In genomic region chr1:170728524-170728923, GRCm38 (mm10) we compare ENCODE assay signal across 11 mouse cellular contexts.
DNase-seq lines count a peak whose midpoint lies in the region; ATAC-seq lines count a peak whose summit lies in the region.
"Had no signal": no experiment of that assay in that cellular context is flagged by ENCODE, and none has a peak within 500 bp of the region (broad histone marks: within the 10 kb centered on the region; RNA-seq: fewer than 3 reads in every experiment).

No protein-coding gene starts in this region.

- no peaks in the 10 kb centered on the region for H3K36me3 ChIP-seq in kidney, embryonic 14.5 days (ENCODE audit: control insufficient read depth, insufficient read depth, low read length)
- no peaks in the 10 kb centered on the region for H3K36me3 ChIP-seq in midbrain, embryonic 14.5 days (ENCODE audit: control insufficient read depth, insufficient read depth, low read length)
- H3K36me3 ChIP-seq in midbrain, embryonic 11.5 days (ENCODE audit: control insufficient read depth, insufficient read depth, low read length) = no peaks in the 10 kb centered on the region
- H3K36me3 ChIP-seq in limb, embryonic 15.5 days = no peaks in the 10 kb centered on the region

- no peaks in the 10 kb centered on the region for H3K4me1 ChIP-seq in kidney, embryonic 14.5 days (ENCODE audit: control insufficient read depth, insufficient read depth, low read length)
- H3K4me1 ChIP-seq in midbrain, embryonic 14.5 days (ENCODE audit: control insufficient read depth, insufficient read depth, low read length) = no peaks in the 10 kb centered on the region
- H3K4me1 ChIP-seq in midbrain, embryonic 11.5 days (ENCODE audit: control insufficient read depth, insufficient read depth, low read length) = no peaks in the 10 kb centered on the region
- peaks cover 10% of the 10 kb centered on the region for H3K4me1 ChIP-seq in limb, embryonic 15.5 days

- H3K4me2 ChIP-seq in kidney, embryonic 14.5 days (replicated peaks; ENCODE audit: low read depth, low read length) = no peak overlapping the region
- H3K4me2 ChIP-seq in midbrain, embryonic 14.5 days (ENCODE audit: low read length) = no peak overlapping the region
- H3K4me2 ChIP-seq in midbrain, embryonic 11.5 days = no peak overlapping the region
- H3K4me2 ChIP-seq in limb, embryonic 15.5 days = no peak overlapping the region

- ATAC-seq in kidney, embryonic 14.5 days (ENCODE audit: low FRiP score, low TSS enrichment) = no peak
- ATAC-seq in midbrain, embryonic 14.5 days (ENCODE audit: low FRiP score, low TSS enrichment) = no peak
- ATAC-seq in midbrain, embryonic 11.5 days (ENCODE audit: low FRiP score) = no peak
- ATAC-seq in limb, embryonic 15.5 days (ENCODE audit: insufficient number of reproducible peaks, low FRiP score, low TSS enrichment, low read depth) = no peak

- WGBS in kidney, embryonic 14.5 days = 81% methylated on average over 6 of the region's 6 CpGs
- WGBS in midbrain, embryonic 14.5 days = 66% methylated on average over 6 of the region's 6 CpGs
- WGBS in midbrain, embryonic 11.5 days = 81% methylated on average over 6 of the region's 6 CpGs
- WGBS in limb, embryonic 15.5 days = 51% methylated on average over 6 of the region's 6 CpGs

- H3K4me3 ChIP-seq in kidney, embryonic 14.5 days (ENCODE audit: low read length) = no peak overlapping the region
- H3K4me3 ChIP-seq in midbrain, embryonic 14.5 days (replicated peaks; ENCODE audit: low read depth, low read length) = no peak overlapping the region
- H3K4me3 ChIP-seq in midbrain, embryonic 11.5 days (ENCODE audit: low read depth, low read length) = no peak overlapping the region
- H3K4me3 ChIP-seq in limb, embryonic 15.5 days = no peak overlapping the region

- H3K9me3 ChIP-seq in kidney, embryonic 14.5 days (ENCODE audit: control insufficient read depth, low read length) = no peaks in the 10 kb centered on the region
- no peaks in the 10 kb centered on the region for H3K9me3 ChIP-seq in midbrain, embryonic 14.5 days (ENCODE audit: control insufficient read depth, low read length)
- H3K9me3 ChIP-seq in midbrain, embryonic 11.5 days (ENCODE audit: control insufficient read depth, low read length) = no peaks in the 10 kb centered on the region
- no peaks in the 10 kb centered on the region for H3K9me3 ChIP-seq in limb, embryonic 15.5 days

- DNase-seq in cerebellum, adult 11 months = peak; percentile 6
- no peak for DNase-seq in cerebellum, adult 8-10 months
- DNase-seq in kidney, postnatal 4 days = peak; percentile 9 to 17
- DNase-seq in midbrain, embryonic 14.5 days = peak; percentile 1
- no peak for DNase-seq in midbrain, embryonic 11.5 days (ENCODE audit: low spot score, missing footprints)
- DNase-seq in urinary bladder, postnatal 36 days (ENCODE audit: low spot score in 2 of 2) = no peak
- DNase-seq: heart, adult 11 months; right cerebral cortex, adult 18-20 months had no signal

- H3K27ac ChIP-seq in kidney, embryonic 14.5 days (ENCODE audit: low read depth, low read length) = no peak overlapping the region
- H3K27ac ChIP-seq in midbrain, embryonic 14.5 days (replicated peaks; ENCODE audit: low read depth, low read length) = no peak overlapping the region
- H3K27ac ChIP-seq in midbrain, embryonic 11.5 days (ENCODE audit: low read depth, low read length) = no peak overlapping the region
- H3K27ac ChIP-seq in limb, embryonic 15.5 days = peak overlapping the region; percentile 24; the same call in 1 of the 2 replicates
- H3K27ac ChIP-seq: kidney, postnatal 0 days had no signal

- no peaks in the 10 kb centered on the region for H3K27me3 ChIP-seq in kidney, embryonic 14.5 days (ENCODE audit: control insufficient read depth, insufficient read depth, low read length)
- no peaks in the 10 kb centered on the region for H3K27me3 ChIP-seq in midbrain, embryonic 14.5 days (ENCODE audit: control insufficient read depth, insufficient read depth, low read length)
- H3K27me3 ChIP-seq in midbrain, embryonic 11.5 days (ENCODE audit: control insufficient read depth, insufficient read depth, low read length) = no peaks in the 10 kb centered on the region
- H3K27me3 ChIP-seq in limb, embryonic 15.5 days = no peaks in the 10 kb centered on the region

- no peak overlapping the region for H3K9ac ChIP-seq in kidney, embryonic 14.5 days (ENCODE audit: low read depth, low read length)
- H3K9ac ChIP-seq in midbrain, embryonic 14.5 days (replicated peaks; ENCODE audit: low read length) = no peak overlapping the region
- no peak overlapping the region for H3K9ac ChIP-seq in midbrain, embryonic 11.5 days (ENCODE audit: low read length)
- no peak overlapping the region for H3K9ac ChIP-seq in limb, embryonic 15.5 days

Comparison
In these comparisons a context has a peak if more than half of its experiments do, and no peak if none do; other contexts are left out.
1. DNase-seq: peak in cerebellum, adult 11 months (single experiment), kidney, postnatal 4 days (2 of 2) and midbrain, embryonic 14.5 days (single experiment); none in cerebellum, adult 8-10 months (single experiment), midbrain, embryonic 11.5 days (single experiment) and urinary bladder, postnatal 36 days (0 of 2).